Mouse (Mus musculus): ENCODE data around the gene Smurf1.

- TF ChIP-seq CTCF (IDR thresholded peaks at IDR 0.05; ENCODE audit: low read depth, low read length) (no peak), EP300 (IDR thresholded peaks at IDR 0.05; ENCODE audit: insufficient read depth, low read depth, low read length) (no peak), POLR2A (IDR thresholded peaks at IDR 0.05; ENCODE audit: insufficient read depth, low read length) (no peak)
These were observed 32.2 kb downstream of the Smurf1 start for GRCm38 (mm10) chr5:144933486-144933885.

Measured in ES-Bruce4 (cell line).